Mouse (Mus musculus): Measurements from ENCODE around the gene Vmn1r101.
"Not testable (repeated sequence)": the region's sequence is repeated elsewhere in the genome, so short reads cannot be mapped to it uniquely, and the experiment has no call there.

The Vmn1r101 gene

DNA sequence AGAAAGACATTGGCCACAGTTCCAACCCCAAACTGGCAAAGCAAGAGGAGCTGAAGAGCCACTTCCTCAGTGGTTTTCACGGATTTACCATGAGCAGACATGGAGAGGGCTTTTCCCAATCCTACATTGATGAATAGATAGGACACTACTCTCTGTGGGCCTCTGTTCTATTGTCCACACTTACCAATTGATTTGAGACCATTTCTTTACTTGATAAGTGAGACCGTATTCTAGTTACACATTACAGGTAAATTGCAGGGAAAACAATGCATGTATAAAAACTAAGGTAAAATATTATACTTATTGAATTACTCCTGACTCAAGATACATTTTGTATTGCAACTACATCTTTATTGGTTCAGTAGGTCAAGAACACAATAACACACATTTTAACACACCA lies at the start of gene Vmn1r101:
Vmn1r101 (minus strand) TSS at position 101 of the 400 bp plus-strand sequence.
- DNase-seq: not testable (repeated sequence)

DNA sequence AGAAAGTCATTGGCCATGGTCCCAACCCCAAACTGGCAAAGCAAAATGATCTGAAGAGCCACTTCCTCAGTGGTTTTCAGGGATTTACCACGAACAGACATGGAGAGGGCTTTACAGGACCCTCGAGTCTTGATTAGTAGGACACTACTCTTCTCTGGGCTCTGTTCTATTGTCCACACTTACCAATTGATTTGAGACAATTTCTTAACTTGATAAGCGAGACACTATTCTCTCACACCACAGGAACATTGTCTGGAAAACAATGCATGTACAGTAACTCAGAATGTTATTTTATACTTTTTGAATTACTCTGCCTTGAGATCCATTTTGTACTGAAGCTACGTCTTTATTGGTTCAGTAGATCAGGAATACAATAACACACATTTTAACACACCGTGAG lies 32.4 kb upstream of the Vmn1r101 start, which contains the start of gene Gm10670:
Gm10670 (minus strand) TSS at position 101 of the 400 bp plus-strand sequence.
- not testable (repeated sequence) for DNase-seq

DNA sequence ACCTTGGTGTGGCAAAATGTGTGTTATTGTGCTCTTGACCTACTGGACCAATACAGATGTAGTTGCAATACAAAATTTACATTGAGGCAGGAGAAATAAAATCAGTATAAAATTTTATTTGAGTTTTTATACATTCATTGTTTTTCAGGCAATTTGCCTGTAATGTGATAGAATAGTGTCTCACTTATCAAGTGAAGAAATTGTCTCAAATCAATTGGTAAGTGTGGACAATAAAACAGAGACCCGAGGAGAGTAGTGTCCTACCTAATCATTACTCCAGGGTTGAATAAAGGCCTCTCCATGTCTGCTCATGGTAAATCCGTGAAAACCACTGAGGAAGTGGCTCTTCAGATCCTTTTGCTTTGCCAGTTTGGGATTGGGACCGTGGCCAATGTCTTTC lies 24.8 kb downstream of the Vmn1r101 start, which contains the start of gene Vmn1r100:
Vmn1r100 (plus strand) TSS at position 301 of the 400 bp plus-strand sequence.
- not testable (repeated sequence) for DNase-seq

Data from kidney, adult 11 months (tissue).